Mouse (Mus musculus): ENCODE measurements at regions not wholly inside any gene's neighbourhood (a gene's known extent, or its start where the extent isn't known, plus 50 kb on each side); places are given as distances from the start of the nearest gene placed in this dataset.
"Not testable (repeated sequence)": the region's sequence is repeated elsewhere in the genome, so short reads cannot be mapped to it uniquely, and the experiment has no call there.

- H3K36me3 ChIP-seq (ENCODE audit: insufficient read depth, low read length); H3K27me3 ChIP-seq (ENCODE audit: insufficient read depth, low read length); H3K4me3 ChIP-seq (replicated peaks; ENCODE audit: low read length); H3K4me1 ChIP-seq (replicated peaks; ENCODE audit: low read depth, low read length): not testable (repeated sequence)
- peaks cover 53% of the 10 kb centered on the region for H3K9me3 ChIP-seq (ENCODE audit: low read length)
Measured at GRCm38 (mm10) chr1:101901601-101902000, 2129.0 kb downstream of the Cntnap5b start.

GRCm38 (mm10) chr1:101902154-101902825 lies 2129.7 kb downstream of the Cntnap5b start:
- not testable (repeated sequence) for H3K4me3 ChIP-seq (replicated peaks; ENCODE audit: low read length); H3K27me3 ChIP-seq (ENCODE audit: insufficient read depth, low read length); H3K4me1 ChIP-seq (replicated peaks; ENCODE audit: low read depth, low read length); H3K36me3 ChIP-seq (ENCODE audit: insufficient read depth, low read length)
- H3K9me3 ChIP-seq (ENCODE audit: low read length): peaks cover 46% of the 10 kb centered on the region

- peaks cover 41% of the 10 kb centered on the region for H3K9me3 ChIP-seq (ENCODE audit: low read length)
- not testable (repeated sequence) for H3K27me3 ChIP-seq (ENCODE audit: insufficient read depth, low read length); H3K4me3 ChIP-seq (replicated peaks; ENCODE audit: low read length); H3K4me1 ChIP-seq (replicated peaks; ENCODE audit: low read depth, low read length); H3K36me3 ChIP-seq (ENCODE audit: insufficient read depth, low read length)
Measured at GRCm38 (mm10) chr1:101902826-101903210, 2130.3 kb downstream of the Cntnap5b start.

GRCm38 (mm10) chr1:101916991-101917390 lies 2144.4 kb downstream of the Cntnap5b start:
- H3K27me3 ChIP-seq (ENCODE audit: insufficient read depth, low read length); H3K36me3 ChIP-seq (ENCODE audit: insufficient read depth, low read length); H3K9me3 ChIP-seq (ENCODE audit: low read length); H3K4me3 ChIP-seq (replicated peaks; ENCODE audit: low read length): not testable (repeated sequence)
- H3K4me1 ChIP-seq (replicated peaks; ENCODE audit: low read depth, low read length): peaks cover 25% of the 10 kb centered on the region

GRCm38 (mm10) chr1:101918872-101919271 lies 2146.3 kb downstream of the Cntnap5b start:
- no peaks in the 10 kb centered on the region for H3K9me3 ChIP-seq (ENCODE audit: low read length)
- H3K4me1 ChIP-seq (replicated peaks; ENCODE audit: low read depth, low read length): peaks cover 25% of the 10 kb centered on the region
- H3K4me3 ChIP-seq (replicated peaks; ENCODE audit: low read length): no peak overlapping the region
- no peaks in the 10 kb centered on the region for H3K27me3 ChIP-seq (ENCODE audit: insufficient read depth, low read length)
- TF ChIP-seq CTCF (conservative IDR thresholded peaks at IDR 0.05; ENCODE audit: low read length) (no peak), POU5F1 (IDR thresholded peaks at IDR 0.05; ENCODE audit: borderline replicate concordance, low read length) (no peak), NANOG (IDR thresholded peaks at IDR 0.05; ENCODE audit: borderline replicate concordance, low read length) (peak; percentile 66)
- no peaks in the 10 kb centered on the region; the same call in 1 of the 2 replicates for H3K36me3 ChIP-seq (ENCODE audit: insufficient read depth, low read length)

- TF ChIP-seq POU5F1 (IDR thresholded peaks at IDR 0.05; ENCODE audit: borderline replicate concordance, low read length) (no peak), CTCF (conservative IDR thresholded peaks at IDR 0.05; ENCODE audit: low read length) (no peak), NANOG (IDR thresholded peaks at IDR 0.05; ENCODE audit: borderline replicate concordance, low read length) (no peak)
- no peaks in the 10 kb centered on the region for H3K27me3 ChIP-seq (ENCODE audit: insufficient read depth, low read length)
- no peaks in the 10 kb centered on the region for H3K4me1 ChIP-seq (replicated peaks; ENCODE audit: low read depth, low read length)
- no peaks in the 10 kb centered on the region for H3K36me3 ChIP-seq (ENCODE audit: insufficient read depth, low read length)
- no peak overlapping the region for H3K4me3 ChIP-seq (replicated peaks; ENCODE audit: low read length)
- peaks cover 6% of the 10 kb centered on the region; the same call in 1 of the 2 replicates for H3K9me3 ChIP-seq (ENCODE audit: low read length)
Measured at GRCm38 (mm10) chr1:101941107-101941506, 2168.5 kb downstream of the Cntnap5b start.

Data from E14TG2a.4 (cell line).